Mouse (Mus musculus) myocyte (in vitro differentiated cells): ENCODE measurements around the gene Lamb1.

Source experiments
- E2F4 ChIP-seq: IDR thresholded peaks from one replicate; pipeline ENCODE4 v1.6.1; 2011; ENCODE audit warnings: mild to moderate bottlenecking, control low read depth, moderate library complexity; ENCODE audit not compliant: insufficient read depth
- POLR2A ChIP-seq: IDR thresholded peaks from one replicate; pipeline ENCODE4 v1.6.1; 2011; ENCODE audit warnings: low read depth, mild to moderate bottlenecking, control low read depth, moderate library complexity; ENCODE audit not compliant: insufficient read length

DNA sequence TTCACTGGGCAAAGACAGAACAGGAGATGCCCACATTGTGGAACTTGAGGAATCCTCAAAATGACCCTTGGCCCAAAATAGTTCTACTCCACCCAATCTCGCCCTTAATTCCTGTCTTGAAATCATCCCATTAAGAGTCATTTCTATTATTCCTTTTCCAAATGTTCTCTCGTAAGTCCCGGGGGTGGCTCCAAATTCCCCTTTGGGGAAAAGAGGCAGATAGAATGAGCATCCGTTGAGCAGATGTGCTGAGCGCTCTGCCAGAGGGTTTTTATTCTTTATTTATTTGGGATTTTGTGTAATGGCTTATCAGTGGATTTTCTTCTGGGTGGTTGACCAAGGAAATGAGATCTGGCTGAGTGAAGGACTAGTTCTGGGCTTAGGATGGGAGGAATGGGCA lies 102.7 kb downstream of the Lamb1 start:
- TF ChIP-seq E2F4, result no peak
- no peak for TF ChIP-seq POLR2A
